Mouse (Mus musculus) Patski (cell line): ENCODE measurements around the gene B4galt1. TPM values are rescaled to one million over a fixed set of nuclear protein-coding genes. Genes with fewer than 3 reads are reported as not detected.

ENCODE experiments used
- ATAC-seq: fragments of 100-300 bp; one replicate; pipeline ENCODE4 v1.8.0; 2021
- CTCF ChIA-PET: fragments of 350-600 bp; sonication (Branson Sonifier 250); formaldehyde crosslinking; loops from one replicate; lab custom pipeline; 2022; ENCODE audit warnings: inconsistent platforms; lab: Charles Lee
- POLR2A ChIA-PET: fragments of 350-600 bp; sonication (Branson Sonifier 250); formaldehyde crosslinking; loops from one replicate; lab custom pipeline; 2022; ENCODE audit warnings: antibody characterized with exemption, inconsistent platforms; lab: Charles Lee
- DNase-seq: peaks from one replicate; pipeline ENCODE4 v3.0.0-alpha.2; 2011; ENCODE audit warnings: low read depth, low spot score
- H3K27me3 ChIP-seq: fragments of 371-371 bp; one replicate; pipeline ENCODE4 v1.5.1; 2021
- CTCF ChIP-seq: fragments of 100-300 bp; IDR thresholded peaks from one replicate; pipeline ENCODE4 v1.5.1; 2021
- in situ Hi-C: fragments of 300-500 bp; cut with MboI; formaldehyde crosslinking; loops from 3 replicates; pipeline ENCODE4 v1.11.1; 2018; ENCODE audit warnings: low pct_unique_long_range_greater_than_20kb, mixed read lengths
- polyA plus RNA-seq: library from polyadenylated mRNA; unstranded; gene quantifications from one replicate; pipeline ENCODE4 v1.2.3, GENCODE M21; 2021

B4galt1 gene
- polyA plus RNA-seq, 1 experiment from 2014 or later = 32.1 TPM

DNA sequence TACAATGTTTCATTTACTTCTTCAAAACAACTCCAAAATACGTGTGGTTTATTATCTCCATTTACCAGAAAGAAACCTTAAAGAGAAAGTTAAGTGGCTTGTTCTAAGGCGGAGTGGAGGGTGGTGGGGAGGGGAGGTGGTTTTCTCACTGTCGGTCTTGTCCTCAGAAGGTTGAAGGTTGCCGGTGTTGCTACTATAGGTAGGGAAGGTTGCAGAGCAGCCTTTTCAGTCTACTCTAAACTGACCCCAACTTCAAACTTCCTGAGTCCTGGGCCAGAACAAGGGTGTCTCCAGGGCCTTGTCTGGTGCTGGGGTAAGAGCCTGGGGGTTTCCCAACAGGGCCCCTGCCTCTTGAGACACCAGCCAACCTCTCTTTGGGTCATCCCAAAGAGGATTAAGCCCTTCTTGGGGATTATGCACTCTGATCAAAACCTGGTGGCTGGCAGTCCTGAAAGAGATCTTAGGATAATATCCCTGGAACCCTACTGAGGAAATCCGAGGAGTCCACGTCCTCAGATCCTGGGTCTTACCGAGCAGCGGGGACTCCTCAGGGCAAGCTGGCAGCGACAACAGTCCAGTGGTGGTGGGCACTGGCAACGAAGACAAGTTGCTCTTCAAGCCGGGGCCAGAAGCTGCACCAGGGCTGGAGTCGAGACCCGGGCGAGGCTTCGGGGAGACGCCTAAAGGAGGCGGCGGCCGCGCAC is 792 bp downstream of the B4galt1 start:
- POLR2A ChIA-PET = no interaction called here
- ATAC-seq (peak; percentile 9), DNase-seq (no peak)
- in situ Hi-C loops = no loop called here
- H3K27me3 ChIP-seq = no peaks in the 10 kb centered on the region
- TF ChIP-seq CTCF = no peak
- CTCF ChIA-PET = no interaction called here

DNA sequence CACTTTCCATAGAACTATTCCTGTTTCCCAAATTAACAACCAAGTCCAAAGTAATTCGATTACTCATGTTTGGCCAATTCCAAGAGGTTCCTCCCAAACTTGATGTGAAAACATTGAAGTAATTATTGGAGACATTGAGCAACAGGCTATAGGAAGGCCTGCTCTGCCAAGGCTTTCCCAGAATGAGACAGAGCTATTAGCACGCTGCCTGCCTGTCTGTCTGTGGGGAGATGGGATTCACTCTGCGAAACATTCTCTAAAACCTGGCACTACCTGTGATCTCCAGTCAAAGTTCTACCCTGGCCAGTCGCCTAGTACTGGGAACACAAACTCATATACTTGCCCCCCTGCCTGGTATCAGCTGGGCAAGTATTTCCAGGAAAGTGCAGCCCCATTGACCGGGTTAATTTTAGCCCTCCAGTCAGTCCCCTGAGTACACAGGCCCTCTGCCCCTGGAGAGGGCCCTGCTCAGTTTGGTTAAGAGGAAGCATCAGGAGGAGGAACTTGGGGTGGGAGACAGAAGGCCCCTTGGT is 1.5 kb downstream of the B4galt1 start:
- ATAC-seq (no peak), DNase-seq (no peak)
- CTCF ChIA-PET = interaction anchor here (0.6 to 1.3 kb wide), 2 partner anchors 22 to 39 kb away, joined by 3 read pairs; no protein-coding TSS in a partner anchor
- H3K27me3 ChIP-seq = no peaks in the 10 kb centered on the region
- POLR2A ChIA-PET = no interaction called here
- in situ Hi-C loops = no loop called here
- TF ChIP-seq CTCF = no peak

DNA sequence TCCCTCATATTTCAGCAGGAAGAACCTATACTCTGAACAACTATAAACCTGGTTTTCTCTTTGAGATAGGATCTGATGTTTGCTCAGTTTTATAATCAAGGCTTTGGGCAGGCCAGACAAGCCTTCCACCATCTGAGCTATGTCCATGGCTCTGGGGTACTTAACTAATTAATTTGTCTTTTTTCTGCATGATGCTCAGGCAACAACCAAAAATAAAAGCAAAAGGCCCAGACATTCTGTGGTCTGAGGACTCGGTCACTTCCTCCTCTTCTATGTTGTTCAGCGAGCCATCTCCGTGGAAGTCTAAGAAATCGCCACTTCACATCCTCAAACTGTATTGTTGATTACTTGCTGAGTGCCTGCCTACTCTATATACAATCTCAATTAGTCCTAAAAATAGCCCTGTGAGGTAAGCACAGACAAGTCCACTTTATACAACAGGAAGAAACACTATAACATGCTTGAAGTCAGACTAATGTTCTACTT is 2.0 kb downstream of the B4galt1 start:
- CTCF ChIA-PET = interaction anchor here (0.6 to 1.3 kb wide), 2 partner anchors 22 to 40 kb away, joined by 3 read pairs; no protein-coding TSS in a partner anchor
- POLR2A ChIA-PET = no interaction called here
- ATAC-seq = no peak
- no peak for TF ChIP-seq CTCF
- in situ Hi-C loops = no loop called here
- H3K27me3 ChIP-seq = no peaks in the 10 kb centered on the region
- DNase-seq = no peak

DNA sequence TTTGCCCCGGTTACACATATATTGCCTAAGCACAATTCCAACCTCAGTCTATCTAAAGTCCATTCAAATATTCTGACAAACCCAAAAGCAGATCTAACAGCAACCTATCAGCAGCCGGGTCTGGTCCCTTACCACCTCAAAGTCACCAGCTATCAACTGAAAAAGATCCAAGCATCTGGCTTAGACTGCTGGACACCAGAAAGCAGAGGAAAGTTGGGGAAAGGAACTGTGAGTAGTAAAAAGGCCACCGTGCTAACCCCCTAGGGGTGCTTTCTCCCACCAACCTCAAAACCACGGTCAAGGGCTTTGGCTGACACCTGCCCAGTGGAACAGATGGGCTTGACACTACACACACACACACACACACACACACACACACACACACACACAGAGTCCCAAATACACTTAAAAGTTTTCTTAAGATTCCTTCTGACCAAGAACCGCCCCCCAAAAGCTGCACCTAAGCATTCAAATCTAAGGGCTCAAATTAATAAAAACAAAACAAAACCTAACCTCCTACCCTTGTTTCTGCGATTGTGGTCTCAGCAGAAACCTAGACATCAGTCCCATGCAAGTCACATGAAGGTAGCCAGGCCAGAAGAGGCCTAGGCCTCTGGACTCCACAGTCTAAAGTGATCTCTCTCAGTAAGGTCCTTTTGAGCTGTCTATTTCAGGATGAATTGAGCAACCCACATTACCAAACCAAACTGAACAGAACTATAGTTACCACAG is 2.6 kb downstream of the B4galt1 start:
- in situ Hi-C loops = no loop called here
- no peaks in the 10 kb centered on the region for H3K27me3 ChIP-seq
- no peak for TF ChIP-seq CTCF
- POLR2A ChIA-PET = no interaction called here
- CTCF ChIA-PET = interaction anchor here (1.3 kb wide), 1 partner anchor 23 kb away, joined by 3 read pairs; no protein-coding TSS in a partner anchor
- DNase-seq (no peak), ATAC-seq (no peak)

DNA sequence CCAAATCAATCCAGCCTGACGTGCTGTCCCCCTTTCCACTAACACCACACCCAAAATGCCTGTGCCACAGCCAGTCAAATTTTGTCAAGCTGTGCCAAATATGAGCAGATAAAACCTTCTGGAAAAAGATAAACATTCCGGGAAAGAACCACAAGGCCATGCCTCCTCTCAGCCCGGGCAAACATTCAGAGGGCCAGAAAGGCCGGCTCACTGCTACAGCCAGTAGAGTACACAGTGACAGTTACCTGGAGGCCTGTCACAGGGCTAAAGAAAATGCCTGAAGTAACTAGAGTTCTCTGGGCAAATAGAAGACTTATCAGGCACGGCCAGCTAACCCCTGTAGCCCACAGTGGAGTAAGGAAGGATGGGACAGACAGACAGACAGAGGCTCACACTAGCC is 3.2 kb downstream of the B4galt1 start:
- ChIA-PET CTCF (no interaction called here), POLR2A (no interaction called here)
- no peak for ATAC-seq
- no peaks in the 10 kb centered on the region for H3K27me3 ChIP-seq
- in situ Hi-C loops = no loop called here
- no peak for DNase-seq
- TF ChIP-seq CTCF = no peak

DNA sequence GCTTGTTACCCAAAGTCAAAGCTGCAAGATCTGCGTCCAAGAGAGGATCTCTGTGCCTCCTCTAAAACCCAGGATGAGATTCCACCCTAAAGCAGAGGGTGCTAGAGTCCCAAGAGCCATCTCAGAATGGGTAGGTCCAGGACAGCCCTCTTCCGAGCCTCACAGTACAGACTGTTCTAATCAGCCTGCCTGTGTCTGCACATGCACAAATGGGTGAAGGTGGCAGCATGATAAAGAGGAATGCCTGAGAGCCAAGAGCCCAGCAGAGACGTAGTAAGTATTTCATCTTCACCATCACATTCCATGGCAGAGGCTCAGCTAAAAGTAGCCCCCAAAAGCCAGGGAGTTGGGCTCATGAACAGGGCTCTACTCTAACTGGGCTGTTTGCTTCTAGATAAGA is 4.3 kb downstream of the B4galt1 start:
- no peak for DNase-seq
- no peak for ATAC-seq
- ChIA-PET POLR2A (no interaction called here), CTCF (no interaction called here)
- in situ Hi-C loops = no loop called here
- TF ChIP-seq CTCF = no peak
- no peaks in the 10 kb centered on the region for H3K27me3 ChIP-seq

DNA sequence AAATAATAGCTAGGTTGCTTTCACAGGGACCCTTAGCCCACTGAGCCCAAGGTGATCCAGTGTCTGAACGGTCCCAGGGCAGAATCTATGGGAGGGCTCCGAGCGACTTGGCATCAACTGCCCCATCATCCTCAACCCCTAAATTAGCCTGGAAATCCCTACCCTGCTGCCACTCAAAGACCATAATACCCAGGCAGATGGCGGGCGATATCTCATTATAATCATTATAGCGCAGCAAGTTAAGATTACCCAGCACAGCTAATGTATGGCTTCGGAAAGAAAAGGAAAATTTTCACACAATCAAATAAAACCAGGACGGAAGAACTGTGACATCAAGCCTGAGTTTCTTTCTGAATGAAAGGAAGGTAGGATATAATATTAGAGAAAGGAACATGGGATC is 5.6 kb downstream of the B4galt1 start:
- no peak for DNase-seq
- no peak for TF ChIP-seq CTCF
- CTCF ChIA-PET = no interaction called here
- in situ Hi-C loops = no loop called here
- no peaks in the 10 kb centered on the region for H3K27me3 ChIP-seq
- POLR2A ChIA-PET = no interaction called here
- ATAC-seq = no peak

DNA sequence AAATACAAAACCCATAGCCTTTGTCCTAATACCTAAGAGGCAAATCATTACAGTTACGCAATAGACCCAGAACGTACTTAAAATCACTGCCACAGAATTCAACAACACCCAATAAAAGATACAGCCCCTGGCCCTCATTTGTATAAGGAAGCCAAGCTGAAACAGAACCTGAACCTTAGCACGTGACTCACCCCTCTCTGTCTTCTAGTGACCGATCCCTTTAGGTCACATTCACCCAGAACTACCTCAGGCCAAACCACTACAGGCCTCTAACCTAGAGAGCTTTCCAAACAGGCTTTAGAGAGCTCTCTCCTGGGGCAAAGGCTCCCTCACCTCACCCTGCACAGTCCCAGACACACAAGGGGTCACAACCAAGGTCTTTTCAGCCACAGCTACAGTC is 6.6 kb downstream of the B4galt1 start:
- H3K27me3 ChIP-seq = no peaks in the 10 kb centered on the region
- POLR2A ChIA-PET = no interaction called here
- no peak for DNase-seq
- in situ Hi-C loops = no loop called here
- TF ChIP-seq CTCF = no peak
- no peak for ATAC-seq
- CTCF ChIA-PET = interaction anchor here (0.9 kb wide), 1 partner anchor 68 kb away, joined by 3 read pairs; no protein-coding TSS in a partner anchor

DNA sequence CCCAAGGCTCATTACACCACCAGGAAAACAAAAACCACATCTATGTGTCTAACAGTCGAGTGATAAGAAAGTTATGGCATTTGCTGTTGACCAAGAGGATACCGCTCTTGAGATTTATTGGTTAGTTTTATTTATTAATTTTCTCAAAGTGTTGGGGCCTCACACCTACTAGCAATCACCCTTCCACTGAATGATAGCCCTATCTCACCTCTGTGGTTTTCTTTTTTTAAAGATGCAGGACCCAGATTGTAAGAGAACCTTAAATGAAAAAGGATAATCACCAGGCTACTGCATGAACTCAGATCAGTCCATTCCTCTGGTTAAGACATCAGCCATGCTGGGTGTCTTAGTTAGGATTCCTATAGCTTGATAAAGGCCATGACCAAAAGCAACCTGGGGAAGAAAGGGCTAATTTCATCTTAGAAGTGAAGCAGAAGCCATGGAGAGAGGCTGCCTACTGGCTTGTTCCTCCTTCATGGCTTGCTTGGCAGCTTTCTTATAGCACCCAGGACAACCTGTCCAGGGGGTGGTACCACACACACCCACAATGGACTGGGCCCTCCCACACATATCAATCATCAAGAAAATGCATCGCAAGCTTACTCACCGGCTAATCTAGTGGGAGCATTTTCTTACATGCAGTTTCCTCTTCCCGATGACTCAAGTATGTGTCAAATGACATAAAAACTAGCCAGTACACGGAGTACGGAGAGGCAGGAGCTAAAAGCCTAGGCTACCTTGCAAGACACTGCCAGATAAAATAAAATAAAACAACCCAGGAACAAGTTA is 7.5 kb downstream of the B4galt1 start:
- ATAC-seq (no peak), DNase-seq (no peak)
- CTCF ChIA-PET = no interaction called here
- no peak for TF ChIP-seq CTCF
- in situ Hi-C loops = no loop called here
- H3K27me3 ChIP-seq = no peaks in the 10 kb centered on the region
- POLR2A ChIA-PET = interaction anchor here (0.6 kb wide), 1 partner anchor 14 kb away, joined by 4 read pairs; no protein-coding TSS in a partner anchor
